Mouse (Mus musculus) MEL (cell line): ENCODE data around the gene Klhdc8b. TPM values are rescaled to one million over a fixed set of nuclear protein-coding genes. Genes with fewer than 3 reads are reported as not detected.

Experiments used
- DNase-seq: peaks from one replicate; pipeline ENCODE4 v3.0.0; 2011; ENCODE audit warnings: low read depth, low spot score
- H3K27ac ChIP-seq: 2 replicates; pipeline ENCODE4 v1.5.1; 2012; ENCODE audit warnings: low read depth, mild to moderate bottlenecking, control low read depth, low read length, moderate library complexity; ENCODE audit not compliant: control insufficient read depth
- H3K27me3 ChIP-seq, 2 experiments: fragments of 150-350 bp in 1 of 2; sonication (generic) in 1 of 2; 2 replicates each; pipeline ENCODE4 v1.6.1; 2012; ENCODE audit warnings: low read length in 2 of 2, mild to moderate bottlenecking in 2 of 2, improper control_type of control experiment in 1 of 2, moderate library complexity in 1 of 2; ENCODE audit not compliant: insufficient read depth in 2 of 2, control insufficient read depth in 1 of 2
- H3K36me3 ChIP-seq, 2 experiments: 2 replicates each; pipeline ENCODE4 v1.6.1; 2012 to 2014; ENCODE audit warnings: low read length in 2 of 2, improper control_type of control experiment in 1 of 2, inconsistent platforms in 1 of 2, mild to moderate bottlenecking in 1 of 2; ENCODE audit not compliant: insufficient read depth in 2 of 2, control insufficient read depth in 1 of 2
- H3K4me1 ChIP-seq, 2 experiments: fragments of 150-350 bp in 1 of 2; sonication (generic) in 1 of 2; 2 replicates each; pipeline ENCODE4 v1.6.1; 2012; ENCODE audit warnings: low read length in 2 of 2, improper control_type of control experiment in 1 of 2, mild to moderate bottlenecking in 1 of 2; ENCODE audit not compliant: insufficient read depth in 2 of 2, control insufficient read depth in 1 of 2
- H3K4me3 ChIP-seq, 2 experiments: fragments of 150-350 bp in 1 of 2; sonication (generic) in 1 of 2; 2 replicates each; pipeline ENCODE4 v1.5.1; 2012; ENCODE audit warnings: low read depth in 2 of 2, low read length in 2 of 2, mild to moderate bottlenecking in 2 of 2, moderate library complexity in 2 of 2, control low read depth in 1 of 2, improper control_type of control experiment in 1 of 2; ENCODE audit not compliant: control insufficient read depth in 1 of 2, insufficient read depth in 1 of 2
- H3K79me2 ChIP-seq: 2 replicates; pipeline ENCODE4 v1.6.1; 2012; ENCODE audit warnings: mild to moderate bottlenecking, low read length, moderate library complexity; ENCODE audit not compliant: control insufficient read depth, poor library complexity, insufficient read depth
- H3K9ac ChIP-seq: 2 replicates; pipeline ENCODE4 v1.6.1; 2012; ENCODE audit warnings: low read depth, mild to moderate bottlenecking, control low read depth, low read length, moderate library complexity; ENCODE audit not compliant: control insufficient read depth, poor library complexity, severe bottlenecking
- H3K9me3 ChIP-seq: fragments of 150-350 bp; sonication (generic); replicated peaks from 2 replicates; pipeline ENCODE4 v1.6.1; 2012; ENCODE audit warnings: mild to moderate bottlenecking, low read length, improper control_type of control experiment, moderate library complexity; ENCODE audit not compliant: insufficient read depth
- BHLHE40 ChIP-seq: IDR thresholded peaks from 2 replicates; pipeline ENCODE4 v1.6.1; 2012; ENCODE audit warnings: low read depth, mild to moderate bottlenecking, inconsistent platforms, low read length, improper control_type of control experiment, borderline replicate concordance
- CTCF ChIP-seq, 3 experiments: IDR thresholded peaks in 2 of 3; conservative IDR thresholded peaks in 1 of 3; 2 replicates each; pipeline ENCODE4 v1.5.1; 2011 to 2012; ENCODE audit warnings: low read length in 3 of 3, low read depth in 2 of 3, mild to moderate bottlenecking in 2 of 3, improper control_type of control experiment in 1 of 3, inconsistent platforms in 1 of 3, mixed read lengths in 1 of 3, moderate library complexity in 1 of 3; ENCODE audit not compliant: control insufficient read depth in 1 of 3, insufficient read depth in 1 of 3, poor library complexity in 1 of 3, severe bottlenecking in 1 of 3
- E2F4 ChIP-seq: IDR thresholded peaks from 2 replicates; pipeline ENCODE4 v1.6.1; 2011; ENCODE audit warnings: low read depth, low read length, improper control_type of control experiment, borderline replicate concordance
- EP300 ChIP-seq, 2 experiments: IDR thresholded peaks; 2 replicates each; pipeline ENCODE4 v1.6.1; 2011; ENCODE audit warnings: improper control_type of control experiment in 2 of 2, low read length in 2 of 2, low read depth in 1 of 2, mild to moderate bottlenecking in 1 of 2
- GATA1 ChIP-seq: IDR thresholded peaks from 2 replicates; pipeline ENCODE4 v1.6.1; 2011; ENCODE audit warnings: low read depth, low read length, improper control_type of control experiment
- KAT2A ChIP-seq: conservative IDR thresholded peaks from 2 replicates; pipeline ENCODE4 v1.6.1; 2012; ENCODE audit warnings: low read depth, low read length, improper control_type of control experiment, inconsistent platforms
- MAX ChIP-seq: IDR thresholded peaks from 2 replicates; pipeline ENCODE4 v1.6.1; 2011; ENCODE audit warnings: low read length, improper control_type of control experiment
- MAZ ChIP-seq: IDR thresholded peaks from 2 replicates; pipeline ENCODE4 v1.6.1; 2012; ENCODE audit warnings: low read depth, mild to moderate bottlenecking, inconsistent platforms, low read length, improper control_type of control experiment
- MXI1 ChIP-seq: IDR thresholded peaks from 2 replicates; pipeline ENCODE4 v1.6.1; 2011; ENCODE audit warnings: mild to moderate bottlenecking, low read depth, low read length, improper control_type of control experiment
- MYC ChIP-seq: IDR thresholded peaks from 2 replicates; pipeline ENCODE4 v1.6.1; 2011; ENCODE audit warnings: low read depth, mild to moderate bottlenecking, low read length, improper control_type of control experiment, moderate library complexity
- RCOR1 ChIP-seq: IDR thresholded peaks from 2 replicates; pipeline ENCODE4 v1.6.1; 2012; ENCODE audit warnings: low read depth, mild to moderate bottlenecking, inconsistent platforms, low read length, improper control_type of control experiment
- SMC3 ChIP-seq: IDR thresholded peaks from 2 replicates; pipeline ENCODE4 v1.6.1; 2011; ENCODE audit warnings: low read depth, low read length, improper control_type of control experiment
- TBP ChIP-seq: IDR thresholded peaks from 2 replicates; pipeline ENCODE4 v1.8.0; 2011; ENCODE audit warnings: low read depth, low read length, improper control_type of control experiment
- UBTF ChIP-seq: IDR thresholded peaks from 2 replicates; pipeline ENCODE4 v1.6.1; 2012; ENCODE audit warnings: low read depth, mild to moderate bottlenecking, inconsistent platforms, low read length, improper control_type of control experiment, moderate library complexity, borderline replicate concordance; ENCODE audit not compliant: insufficient read depth
- ZMIZ1 ChIP-seq: IDR thresholded peaks from 2 replicates; pipeline ENCODE4 v1.6.1; 2012; ENCODE audit warnings: low read depth, mild to moderate bottlenecking, inconsistent platforms, low read length, improper control_type of control experiment, moderate library complexity
- polyA plus RNA-seq, 2 experiments: library from polyadenylated mRNA; stranded (reverse) in 1 of 2; unstranded in 1 of 2; fragments of >175 nt in 1 of 2; fragments of >200 nt in 1 of 2; gene quantifications; 2 replicates each; pipeline versions ENCODE4 v1.2.1 to v1.2.4; 2012; ENCODE audit warnings: low replicate concordance in 2 of 2, low read depth in 1 of 2; ENCODE audit not compliant: insufficient read length in 2 of 2, insufficient read depth in 1 of 2, missing spikeins in 1 of 2
- total RNA-seq: library from RNA; depleted of rRNA; stranded (reverse); fragments of 300-350 nt; gene quantifications from 2 replicates; pipeline ENCODE4 v1.2.3, GENCODE M21; 2012

The Klhdc8b gene
- total and polyA plus RNA-seq, 3 experiments = 57.3 to 77.2 (median 71.9) TPM

- TF ChIP-seq RCOR1 (peak; percentile 63), TBP (peak; percentile 70; the same call in 1 of the 2 replicates), MYC (0 out of 2 replicates have a peak, but pooled peaks have one; percentile 32), ZMIZ1 (peak; percentile 42; the same call in 1 of the 2 replicates)
- TF ChIP-seq, all 39 proteins: peak for 21
Observed at GRCm38 (mm10) chr9:108460319-108461178, 832 bp downstream of the Klhdc8b start, which contains the start of gene Ccdc71 (continued).

- Histone ChIP-seq H3K9ac (peak overlapping the region; percentile 29), H3K36me3 (peaks cover 0 to 27% of the 10 kb centered on the region in 2 experiments; a peak in 2 of 4 replicates), H3K27ac (peak overlapping the region; percentile 74), H3K79me2 (peaks cover 16% of the 10 kb centered on the region), H3K4me1 (peaks cover 13 to 42% of the 10 kb centered on the region in 2 experiments), H3K27me3 (no peaks in the 10 kb centered on the region), H3K9me3 (no peaks in the 10 kb centered on the region), H3K4me3 (peak overlapping the region; percentile 80 to 96)
- no peak for TF ChIP-seq MAZ
- TF ChIP-seq GATA1 = no peak
- no peak for TF ChIP-seq MAX
- 0 out of 4 replicates have a peak, but pooled peaks of 1 of the 2 experiments have one; percentile 7 for TF ChIP-seq EP300 (IDR thresholded peaks at IDR 0.05; ENCODE audit: low read depth in 1 of 2, low read length in 2 of 2)
- TF ChIP-seq MYC = 0 out of 2 replicates have a peak, but pooled peaks have one; percentile 40
- TF ChIP-seq KAT2A = no peak
- no peak for TF ChIP-seq SMC3
- no peak for TF ChIP-seq BHLHE40
- TF ChIP-seq MXI1 = no peak
- TF ChIP-seq E2F4 = no peak
- TF ChIP-seq CTCF (IDR thresholded peaks at IDR 0.05 in 2 of 3, conservative IDR thresholded peaks at IDR 0.05 in 1 of 3; ENCODE audit: control insufficient read depth in 1 of 3, insufficient read depth in 1 of 3, low read depth in 2 of 3, low read length in 3 of 3, poor library complexity in 1 of 3, severe bottlenecking in 1 of 3) = no peak
- TF ChIP-seq UBTF = no peak
- no peak for TF ChIP-seq TBP
- DNase-seq = no peak
Observed at GRCm38 (mm10) chr9:108459939-108460318, 1.5 kb downstream of the Klhdc8b start.

GRCm38 (mm10) chr9:108456953-108457352, 4.4 kb downstream of the Klhdc8b start:
- H3K79me2 ChIP-seq = peaks cover 16% of the 10 kb centered on the region
- no peaks in the 10 kb centered on the region for H3K27me3 ChIP-seq
- H3K9ac ChIP-seq = no peak overlapping the region
- H3K4me1 ChIP-seq = peaks cover 29 to 63% of the 10 kb centered on the region in 2 experiments
- peaks cover 0 to 46% of the 10 kb centered on the region in 2 experiments; a peak in 2 of 4 replicates for H3K36me3 ChIP-seq
- no peaks in the 10 kb centered on the region for H3K9me3 ChIP-seq
- TF ChIP-seq ZMIZ1 (no peak), MAX (no peak)
- H3K27ac ChIP-seq = peak overlapping the region; percentile 89
- no peak for DNase-seq
- no peak overlapping the region for H3K4me3 ChIP-seq
